Comparison of ENCODE assay signal across 8 mouse cellular contexts in genomic region chr15:101267053-101268032, GRCm38 (mm10). TPM values are rescaled to one million over a fixed set of nuclear protein-coding genes. Genes with fewer than 3 reads are reported as not detected.
DNase-seq lines count a peak whose midpoint lies in the region; ATAC-seq lines count a peak whose summit lies in the region.

No protein-coding gene starts in this region.

- peak overlapping the region; percentile 70 for H3K27ac ChIP-seq in brown adipose tissue, adult 24 weeks (replicated peaks; ENCODE audit: low read depth, low read length)
- 0 out of 2 replicates have a peak overlapping the region, but pooled peaks have one; percentile 6 for H3K27ac ChIP-seq in hindbrain, embryonic 11.5 days (ENCODE audit: low read depth, low read length)
- peak overlapping the region; percentile 85 for H3K27ac ChIP-seq in limb, embryonic 15.5 days
- 0 out of 2 replicates have a peak overlapping the region, but pooled peaks have one; percentile 33 for H3K27ac ChIP-seq in neural tube, embryonic 13.5 days (replicated peaks)

- 6% methylated on average over 25 of the region's 25 CpGs for WGBS in hindbrain, embryonic 11.5 days
- WGBS in limb, embryonic 15.5 days: 2% methylated on average over 25 of the region's 25 CpGs
- 4% methylated on average over 25 of the region's 25 CpGs for WGBS in neural tube, embryonic 13.5 days

- peak overlapping the region; percentile 49 for H3K9ac ChIP-seq in hindbrain, embryonic 11.5 days (ENCODE audit: low read depth, low read length)
- H3K9ac ChIP-seq in limb, embryonic 15.5 days: peak overlapping the region; percentile 37
- H3K9ac ChIP-seq in neural tube, embryonic 13.5 days: peak overlapping the region; percentile 68

- peak overlapping the region; percentile 93 for H3K4me2 ChIP-seq in hindbrain, embryonic 11.5 days (replicated peaks; ENCODE audit: low read depth, low read length)
- peak overlapping the region; percentile 96 for H3K4me2 ChIP-seq in limb, embryonic 15.5 days
- H3K4me2 ChIP-seq in neural tube, embryonic 13.5 days: peak overlapping the region; percentile 83

- peak; percentile 19; the same call in 1 of the 2 replicates for ATAC-seq in hindbrain, embryonic 11.5 days (ENCODE audit: low FRiP score)
- peak; percentile 5; the same call in 1 of the 2 replicates for ATAC-seq in limb, embryonic 15.5 days (ENCODE audit: insufficient number of reproducible peaks, low FRiP score, low TSS enrichment, low read depth)
- no peak; the same call in 1 of the 2 replicates for ATAC-seq in neural tube, embryonic 13.5 days (ENCODE audit: low read depth)

- peaks cover 6% of the 10 kb centered on the region for H3K4me1 ChIP-seq in brown adipose tissue, adult 24 weeks (ENCODE audit: control insufficient read depth, insufficient read depth, insufficient read length, low read length)
- H3K4me1 ChIP-seq in hindbrain, embryonic 11.5 days (replicated peaks; ENCODE audit: control insufficient read depth, insufficient read depth, low read length): peaks cover 3% of the 10 kb centered on the region
- peaks cover 50% of the 10 kb centered on the region for H3K4me1 ChIP-seq in limb, embryonic 15.5 days
- peaks cover 18% of the 10 kb centered on the region for H3K4me1 ChIP-seq in neural tube, embryonic 13.5 days (replicated peaks)

- H3K4me3 ChIP-seq in brown adipose tissue, adult 24 weeks (ENCODE audit: insufficient read depth, low read depth, low read length): peak overlapping the region; percentile 78
- H3K4me3 ChIP-seq in hindbrain, embryonic 11.5 days (ENCODE audit: low read depth, low read length): peak overlapping the region; percentile 44
- peak overlapping the region; percentile 58 for H3K4me3 ChIP-seq in limb, embryonic 15.5 days
- peak overlapping the region; percentile 46 for H3K4me3 ChIP-seq in neural tube, embryonic 13.5 days

- peaks cover 25% of the 10 kb centered on the region for H3K27me3 ChIP-seq in hindbrain, embryonic 11.5 days (ENCODE audit: control insufficient read depth, insufficient read depth, low read length)
- H3K27me3 ChIP-seq in limb, embryonic 15.5 days: no peaks in the 10 kb centered on the region
- peaks cover 48% of the 10 kb centered on the region for H3K27me3 ChIP-seq in neural tube, embryonic 13.5 days

- no peaks in the 10 kb centered on the region for H3K36me3 ChIP-seq in hindbrain, embryonic 11.5 days (ENCODE audit: control insufficient read depth, insufficient read depth, low read length)
- peaks cover 23% of the 10 kb centered on the region for H3K36me3 ChIP-seq in limb, embryonic 15.5 days
- H3K36me3 ChIP-seq in neural tube, embryonic 13.5 days: peaks cover 22% of the 10 kb centered on the region

- DNase-seq in gastrocnemius, adult 18-20 months (ENCODE audit: low spot score): peak; percentile 44
- no peak for DNase-seq in gastrocnemius, postnatal 25 days
- no peak for DNase-seq in hindbrain, embryonic 11.5 days (ENCODE audit: low spot score)
- no peak for DNase-seq in left cerebral cortex, adult 8-10 months (ENCODE audit: low spot score in 2 of 2)
- no peak for DNase-seq in layer of hippocampus, postnatal 36 days

- no peaks in the 10 kb centered on the region for H3K9me3 ChIP-seq in hindbrain, embryonic 11.5 days (ENCODE audit: control insufficient read depth, low read length)
- H3K9me3 ChIP-seq in limb, embryonic 15.5 days: no peaks in the 10 kb centered on the region
- no peaks in the 10 kb centered on the region for H3K9me3 ChIP-seq in neural tube, embryonic 13.5 days

RNA-seq across cellular contexts. Expression of gene Nr4a1, which starts 13.3 kb away (rescaled TPM):
- 100 to 1,000 TPM; 206 to 234 TPM for total RNA-seq in gastrocnemius, adult 18-20 months (2021)
- total RNA-seq in gastrocnemius, postnatal 25 days (2021): 10 to 100 TPM; 52.2 to 90.7 TPM
- polyA plus RNA-seq in brown adipose tissue, adult 24 weeks (2012; ENCODE audit: insufficient read depth, insufficient read length, missing spikeins): 20.8 and 136 TPM in 2 replicates
- 2.2 and 2.9 TPM in 2 replicates for polyA plus RNA-seq in hindbrain, embryonic 11.5 days (2014; fragmentation: Nextera tagmentation; extraction: Ambion mirVana)
- 14.7 and 18.4 TPM in 2 replicates for polyA plus RNA-seq in limb, embryonic 15.5 days (2015; fragmentation: Nextera tagmentation; extraction: Ambion mirVana)
- 6.4 and 7.6 TPM in 2 replicates for polyA plus RNA-seq in neural tube, embryonic 13.5 days (2015; fragmentation: Nextera tagmentation; extraction: Ambion mirVana)
- total RNA-seq in left cerebral cortex, adult 8-10 months (2022): 100 to 1,000 TPM in 1 of 4 experiments, 10 to 100 TPM in 3; 36.3 to 102 (median 74.5) TPM
- 10 to 100 TPM; 53.8 to 63.8 TPM for total RNA-seq in layer of hippocampus, postnatal 36 days (2021)

RNA-seq across cellular contexts. Expression of gene Atg101, which starts 16.7 kb away (rescaled TPM):
- total RNA-seq in gastrocnemius, adult 18-20 months (2021): 10 to 100 TPM; 25.0 to 31.3 TPM
- 10 to 100 TPM; 22.3 to 31.3 TPM for total RNA-seq in gastrocnemius, postnatal 25 days (2021)
- 34.8 and 38.0 TPM in 2 replicates for polyA plus RNA-seq in brown adipose tissue, adult 24 weeks (2012; ENCODE audit: insufficient read depth, insufficient read length, missing spikeins)
- polyA plus RNA-seq in hindbrain, embryonic 11.5 days (2014; fragmentation: Nextera tagmentation; extraction: Ambion mirVana): 66.5 and 69.6 TPM in 2 replicates
- 69.7 and 69.9 TPM in 2 replicates for polyA plus RNA-seq in limb, embryonic 15.5 days (2015; fragmentation: Nextera tagmentation; extraction: Ambion mirVana)
- 77.9 and 84.7 TPM in 2 replicates for polyA plus RNA-seq in neural tube, embryonic 13.5 days (2015; fragmentation: Nextera tagmentation; extraction: Ambion mirVana)
- 10 to 100 TPM; 35.9 to 39.3 (median 37.6) TPM for total RNA-seq in left cerebral cortex, adult 8-10 months (2022)
- total RNA-seq in layer of hippocampus, postnatal 36 days (2021): 10 to 100 TPM; 48.8 to 49.5 TPM

RNA-seq across cellular contexts. Expression of gene 6030408B16Rik, which starts 25.7 kb away (rescaled TPM):
- under 1 TPM; 0.26 to 0.27 TPM for total RNA-seq in gastrocnemius, adult 18-20 months (2021)
- total RNA-seq in gastrocnemius, postnatal 25 days (2021): under 1 TPM; 0.31 to 0.32 TPM
- polyA plus RNA-seq in brown adipose tissue, adult 24 weeks (2012; ENCODE audit: insufficient read depth, insufficient read length, missing spikeins): 0.91 TPM in 1 of 2 replicates, not detected in the other
- polyA plus RNA-seq in hindbrain, embryonic 11.5 days (2014; fragmentation: Nextera tagmentation; extraction: Ambion mirVana): 0.17 and 0.25 TPM in 2 replicates
- polyA plus RNA-seq in limb, embryonic 15.5 days (2015; fragmentation: Nextera tagmentation; extraction: Ambion mirVana): 0.50 and 0.84 TPM in 2 replicates
- 0.43 and 0.60 TPM in 2 replicates for polyA plus RNA-seq in neural tube, embryonic 13.5 days (2015; fragmentation: Nextera tagmentation; extraction: Ambion mirVana)
- total RNA-seq in left cerebral cortex, adult 8-10 months (2022): under 1 TPM in 3 of 4 experiments, not detected in 1; 0.18 to 0.91 (median 0.84) TPM
- total RNA-seq in layer of hippocampus, postnatal 36 days (2021): under 1 TPM; 0.20 to 0.30 TPM

RNA-seq across cellular contexts. Expression of gene Grasp, which starts 43.4 kb away (rescaled TPM):
- total RNA-seq in gastrocnemius, adult 18-20 months (2021): 1 to 10 TPM; 4.4 to 5.1 TPM
- 1 to 10 TPM; 4.3 to 5.7 TPM for total RNA-seq in gastrocnemius, postnatal 25 days (2021)
- 1.7 and 3.7 TPM in 2 replicates for polyA plus RNA-seq in brown adipose tissue, adult 24 weeks (2012; ENCODE audit: insufficient read depth, insufficient read length, missing spikeins)
- polyA plus RNA-seq in hindbrain, embryonic 11.5 days (2014; fragmentation: Nextera tagmentation; extraction: Ambion mirVana): 4.5 and 5.0 TPM in 2 replicates
- 5.3 and 7.2 TPM in 2 replicates for polyA plus RNA-seq in limb, embryonic 15.5 days (2015; fragmentation: Nextera tagmentation; extraction: Ambion mirVana)
- polyA plus RNA-seq in neural tube, embryonic 13.5 days (2015; fragmentation: Nextera tagmentation; extraction: Ambion mirVana): 4.4 and 4.8 TPM in 2 replicates
- 10 to 100 TPM; 56.3 to 63.9 (median 62.1) TPM for total RNA-seq in left cerebral cortex, adult 8-10 months (2022)
- 10 to 100 TPM; 68.7 to 70.3 TPM for total RNA-seq in layer of hippocampus, postnatal 36 days (2021)

Comparison
In these comparisons a context has a peak if more than half of its experiments do, and no peak if none do; other contexts are left out.
1. H3K27ac ChIP-seq: peak in every context shown above with its lines; median percentile 85 in limb, embryonic 15.5 days; 70 in brown adipose tissue, adult 24 weeks; 33 in neural tube, embryonic 13.5 days; 6 in hindbrain, embryonic 11.5 days.